Mouse (Mus musculus) erythroblast, embryonic 14.5 days (primary cell): ENCODE data around the gene Habp2.

Experiments
- GATA1 ChIP-seq: IDR thresholded peaks from 2 replicates; pipeline ENCODE4 v1.6.1; 2012; ENCODE audit warnings: low read length, inconsistent platforms, mixed read lengths
- TAL1 ChIP-seq: IDR thresholded peaks from 3 replicates; pipeline ENCODE4 v1.6.1; 2012; ENCODE audit warnings: low read length, inconsistent platforms, mixed read lengths

GRCm38 (mm10) chr19:56265149-56265548 is 21.8 kb upstream of the Habp2 start:
- TF ChIP-seq TAL1 (no peak), GATA1 (no peak)
